Mouse (Mus musculus) mature B cell (primary cell): ENCODE results near the gene Thrap3.

Experiments used
- in situ Hi-C: fragments of 300-500 bp; cut with MboI; formaldehyde crosslinking; loops from 2 replicates; pipeline ENCODE4 v1.14.3; 2019

Thrap3 gene

DNA sequence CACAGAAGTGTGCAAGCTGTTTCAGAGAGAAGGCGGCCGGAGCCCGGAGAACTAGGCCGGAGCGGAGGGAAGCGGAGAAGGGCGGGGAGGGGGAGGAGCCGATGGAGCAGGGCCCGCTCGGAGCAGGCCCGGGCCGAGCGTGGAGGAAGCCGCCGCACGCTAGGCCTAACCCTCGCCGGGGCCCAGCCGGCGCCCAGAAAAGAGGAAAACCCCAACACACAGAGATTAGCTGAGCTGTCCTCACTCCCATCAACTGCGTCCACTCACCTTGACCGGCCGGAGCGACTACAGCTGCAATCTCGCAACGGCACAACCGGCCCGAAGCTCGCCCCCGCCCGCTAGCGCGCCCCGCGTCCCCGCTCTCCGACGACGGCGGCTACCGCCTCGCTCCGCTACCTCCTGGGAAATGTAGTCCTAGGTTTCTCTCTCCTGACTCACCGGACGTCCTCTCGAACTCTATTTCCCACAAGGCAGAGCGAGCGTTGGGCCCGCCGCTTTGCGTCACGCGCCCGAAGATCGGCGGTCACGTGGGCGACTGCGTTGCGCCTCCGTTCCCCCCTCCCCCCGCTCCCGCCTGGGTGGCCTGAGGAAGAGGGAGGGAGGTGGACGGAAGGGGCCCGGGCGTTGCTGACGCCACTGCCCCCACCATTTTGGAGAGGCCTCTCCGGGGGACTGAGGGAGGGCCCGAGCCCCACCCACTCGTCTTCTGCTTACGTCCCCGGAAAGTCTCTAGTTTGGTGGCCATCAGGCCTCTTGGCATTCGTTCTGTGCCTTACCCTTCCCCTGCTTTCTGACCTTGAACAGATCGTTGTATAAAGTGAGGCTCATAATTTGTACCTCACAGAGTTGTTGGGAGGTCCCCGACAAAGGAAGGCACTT is at the start of gene Thrap3:
TSS of gene Thrap3 (minus strand) at position 458 of the 879 bp plus-strand sequence.
- in situ Hi-C loops, result no loop called here

DNA sequence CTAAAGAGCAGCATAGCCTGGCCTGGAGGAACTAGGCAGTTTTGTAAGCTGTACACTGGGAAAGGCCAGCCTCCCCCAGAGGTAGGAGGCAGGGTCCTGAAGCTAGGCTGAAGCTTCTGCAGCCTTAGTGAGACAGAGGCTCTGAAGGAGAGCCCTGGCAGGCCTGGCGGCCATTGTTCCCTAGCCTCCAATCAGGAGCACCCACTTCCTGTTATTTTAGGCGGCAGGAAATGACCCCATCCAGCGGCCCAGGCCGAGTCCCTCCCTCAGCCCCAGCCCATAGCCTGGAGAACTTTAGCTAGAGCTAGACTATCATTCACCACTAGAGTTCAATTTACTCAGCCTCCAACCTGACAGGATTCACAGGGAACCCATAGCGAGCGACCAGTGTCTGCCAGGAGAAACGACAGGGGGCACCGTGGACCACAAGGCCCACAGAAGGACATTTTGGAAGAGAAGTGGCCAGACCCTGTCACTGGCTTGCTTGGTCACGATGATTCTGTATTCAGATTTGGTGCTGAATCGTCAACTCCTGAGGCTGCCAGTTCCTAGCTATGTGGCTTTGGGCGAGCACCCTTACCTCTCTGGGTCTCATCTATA is 49.2 kb upstream of the Thrap3 start:
- in situ Hi-C loops, result no loop called here

DNA sequence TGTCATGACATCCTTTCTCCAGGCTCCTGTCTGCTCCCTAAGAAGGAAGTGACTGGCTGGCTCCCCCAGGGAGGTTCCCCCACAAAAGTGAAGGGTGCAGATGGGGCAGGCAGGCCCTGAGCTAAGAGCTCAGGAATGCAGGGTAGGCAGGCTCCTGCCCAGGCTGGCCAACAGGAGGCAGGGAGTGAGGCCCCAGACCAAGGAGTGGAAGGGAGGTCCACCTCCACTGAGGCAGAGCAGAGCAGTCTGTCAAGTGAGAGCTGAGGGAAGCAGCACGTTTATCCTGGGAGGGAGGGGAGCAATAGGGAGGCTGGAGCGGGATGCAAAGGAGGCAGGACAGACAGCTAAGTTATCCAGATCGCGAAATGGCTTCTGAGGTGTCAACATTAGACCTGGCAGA is 48.1 kb upstream of the Thrap3 start:
- in situ Hi-C loops, result no loop called here

DNA sequence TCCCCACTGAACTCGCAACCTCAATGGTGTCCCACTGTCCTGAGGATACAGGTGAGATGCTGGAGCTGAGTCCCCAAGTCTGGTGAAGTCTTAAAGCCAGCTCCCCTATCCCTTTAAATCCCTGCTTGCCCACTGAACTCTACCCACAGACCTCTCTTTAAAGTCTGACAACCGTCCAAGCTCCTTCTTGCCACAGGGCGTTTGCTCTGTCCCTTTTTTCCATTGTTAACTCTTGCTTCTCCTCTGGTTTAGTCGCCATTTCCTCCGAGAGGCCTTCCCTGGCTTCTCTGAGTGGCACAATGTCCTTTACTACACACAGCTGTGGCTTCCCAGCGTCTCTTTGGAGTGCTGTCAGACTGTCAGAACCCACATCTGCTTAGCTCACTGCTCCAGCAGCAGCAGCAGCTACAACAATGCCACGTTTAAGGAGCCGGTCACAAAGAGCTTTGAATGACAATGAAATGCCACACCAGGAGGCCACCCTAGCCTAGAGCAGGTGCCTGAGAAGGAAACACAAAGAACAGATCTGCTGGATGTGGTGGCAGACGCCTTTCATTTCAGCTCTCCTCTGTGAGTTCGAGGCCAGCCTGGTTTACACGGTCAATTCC is 45.8 kb upstream of the Thrap3 start:
- in situ Hi-C loops, result no loop called here

DNA sequence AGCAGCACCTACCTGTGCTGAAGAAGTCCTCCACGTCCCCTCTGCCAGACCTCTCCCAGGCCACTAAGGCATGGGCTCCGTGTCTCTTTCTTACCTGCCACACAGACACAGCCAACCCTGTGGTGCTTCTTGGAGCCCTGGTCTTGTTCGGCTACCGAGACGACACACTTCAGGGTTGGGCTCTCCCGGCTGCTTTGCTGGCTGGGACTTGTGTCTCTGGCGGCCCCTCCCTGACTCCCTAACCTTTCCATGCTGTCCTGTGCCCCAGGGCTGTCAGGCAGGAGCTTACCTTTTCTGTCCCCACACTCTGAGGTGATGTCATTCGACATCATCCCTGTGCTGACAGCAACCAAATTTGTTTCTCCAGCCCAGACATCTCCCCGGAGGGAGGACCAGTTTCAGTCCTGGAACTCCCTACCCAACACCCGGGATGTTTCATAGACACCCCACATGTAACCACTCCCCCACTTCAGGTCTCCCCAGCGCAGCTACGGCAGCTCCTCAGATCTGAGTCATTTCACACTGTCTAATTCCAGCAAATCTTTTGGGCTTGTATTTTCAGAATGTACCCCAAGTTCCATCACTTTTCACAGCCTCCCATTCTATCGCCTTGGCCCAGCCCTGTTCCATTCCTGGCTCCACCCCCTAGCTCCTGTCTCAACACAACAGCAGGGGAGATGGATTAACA is 43.8 kb upstream of the Thrap3 start:
- in situ Hi-C loops, result no loop called here

DNA sequence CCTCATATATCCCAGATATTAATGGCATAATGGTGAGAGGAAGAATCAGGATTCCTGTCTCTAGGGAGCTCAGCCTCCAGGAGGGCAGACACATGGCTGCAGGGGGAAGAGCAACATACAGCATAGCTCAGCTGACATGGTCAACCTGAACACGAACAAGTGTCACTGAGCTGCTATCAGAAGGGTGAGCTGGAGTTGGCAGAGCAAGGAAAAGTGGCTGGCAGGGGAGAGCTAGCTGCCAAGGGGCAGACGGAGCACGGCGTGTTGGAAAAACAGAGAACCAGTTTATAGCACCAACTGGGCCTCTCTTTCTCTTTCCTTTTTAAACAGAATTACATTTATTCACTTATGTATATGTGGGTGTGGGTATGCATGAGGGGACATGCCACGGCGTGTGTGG is 40.0 kb upstream of the Thrap3 start:
- in situ Hi-C loops, result no loop called here

DNA sequence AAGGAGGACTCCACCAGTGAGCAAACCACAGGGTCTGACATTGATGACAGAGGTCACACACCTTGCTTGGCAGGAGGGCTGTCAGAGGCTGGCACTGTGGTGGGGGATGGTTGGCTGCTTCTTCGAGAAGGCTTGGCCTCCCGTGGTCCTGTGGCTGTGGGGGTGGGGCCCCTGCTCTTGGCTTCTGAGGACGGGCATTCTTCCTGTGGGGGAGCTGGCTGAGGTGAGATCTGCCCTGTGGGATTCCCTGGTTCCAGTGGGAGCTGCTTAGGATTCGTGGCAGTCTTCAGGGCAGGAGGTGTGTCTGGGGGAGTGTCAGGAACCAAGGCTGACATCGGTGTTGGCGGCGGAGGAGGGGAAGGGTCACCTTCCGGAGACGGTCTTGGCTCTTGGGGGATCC is 39.4 kb upstream of the Thrap3 start:
- in situ Hi-C loops, result no loop called here

DNA sequence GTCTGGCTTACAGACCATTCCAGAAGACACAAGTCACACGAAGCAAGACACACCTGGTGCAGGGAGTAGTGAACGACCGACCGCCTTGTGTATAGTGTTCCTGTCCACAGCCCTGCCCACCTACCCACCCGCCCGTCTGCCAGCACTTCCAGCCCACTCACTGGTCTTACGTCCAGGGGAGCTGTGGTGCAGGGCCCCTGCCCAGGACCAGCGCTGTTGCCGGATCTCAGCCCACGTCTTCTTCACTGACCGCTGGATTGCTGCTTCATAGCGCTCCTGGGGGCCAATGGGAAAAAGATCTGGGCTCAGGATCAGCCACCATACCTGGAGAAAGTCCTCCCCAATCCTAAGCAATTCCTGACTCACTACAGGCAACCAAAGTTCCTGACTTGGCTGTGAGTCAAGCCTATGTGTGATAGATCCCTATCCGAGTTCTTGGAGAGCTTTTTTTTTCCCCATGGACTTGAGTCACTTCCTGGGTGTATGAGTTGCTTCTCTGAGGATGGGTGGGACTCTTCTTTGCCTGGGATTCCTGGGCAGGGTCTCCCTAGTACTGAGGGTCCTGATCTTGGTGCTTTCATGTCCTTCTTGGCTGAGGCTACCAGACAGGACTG is 37.4 kb upstream of the Thrap3 start:
- in situ Hi-C loops, result no loop called here

DNA sequence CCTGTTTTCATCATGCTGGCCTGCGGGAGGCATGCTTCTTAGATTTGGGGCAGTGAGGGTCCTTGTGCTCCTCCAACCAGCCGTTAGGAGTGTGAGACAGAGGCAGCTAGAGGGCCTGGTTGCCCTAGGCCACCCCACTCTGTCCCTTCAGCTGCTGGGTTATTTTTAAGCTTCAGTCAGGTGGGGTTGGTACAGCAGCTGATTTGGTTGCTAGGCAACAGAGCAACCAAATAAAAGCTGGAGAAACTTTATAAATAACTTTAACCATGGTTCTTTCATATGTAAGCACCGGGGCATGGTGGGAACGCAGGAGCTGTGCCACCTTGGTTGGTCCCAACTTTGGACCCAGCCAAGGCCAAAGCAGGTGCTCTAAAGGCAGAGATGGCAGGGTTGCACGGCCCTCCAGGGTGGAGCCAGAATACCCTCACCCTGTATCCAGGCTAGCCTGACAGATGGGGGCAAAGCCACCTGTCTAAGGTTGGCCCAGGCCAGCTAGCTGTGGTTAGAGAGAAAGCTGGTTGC is 35.2 kb upstream of the Thrap3 start:
- in situ Hi-C loops, result no loop called here

DNA sequence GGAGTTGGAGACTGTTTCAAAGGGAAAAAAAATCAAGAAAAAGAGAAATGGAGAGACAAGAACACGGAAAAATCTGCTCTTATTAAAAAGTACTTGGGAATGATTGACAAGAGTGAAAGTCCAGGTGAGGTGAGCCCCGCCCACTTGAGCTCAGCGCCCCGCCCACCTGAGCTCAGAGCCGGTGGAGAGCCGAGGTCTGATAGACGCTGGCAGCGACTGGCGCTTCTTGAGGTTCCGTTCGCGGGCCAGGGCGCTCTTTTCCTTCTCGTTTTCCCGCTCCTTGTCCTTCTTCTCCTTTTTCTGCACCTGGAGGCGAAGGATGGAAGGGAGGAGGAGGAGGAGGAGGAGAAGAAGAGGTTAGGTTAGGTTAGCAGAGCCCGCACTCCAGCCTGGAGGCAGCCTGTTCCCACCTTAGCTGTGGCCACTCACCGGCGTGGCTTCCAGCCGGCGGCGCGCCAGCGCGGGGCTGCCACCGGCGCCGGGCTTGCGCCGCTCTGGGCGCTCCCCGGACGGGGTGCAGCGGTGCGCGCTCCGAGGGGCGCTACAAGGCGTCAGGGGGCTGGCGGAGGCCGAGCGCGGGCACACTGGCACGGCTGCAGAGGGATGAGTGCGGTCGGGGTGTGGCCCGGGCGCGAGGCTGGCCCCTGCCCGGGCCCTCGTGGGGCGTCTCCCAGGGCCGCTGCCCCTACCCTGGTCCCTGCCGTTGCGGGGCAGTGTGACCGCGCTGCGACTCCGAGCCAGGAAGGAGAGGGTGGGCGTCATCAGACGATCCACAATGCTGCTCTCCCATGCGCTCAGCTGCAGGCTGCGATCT is 34.1 kb upstream of the Thrap3 start:
- in situ Hi-C loops, result no loop called here

DNA sequence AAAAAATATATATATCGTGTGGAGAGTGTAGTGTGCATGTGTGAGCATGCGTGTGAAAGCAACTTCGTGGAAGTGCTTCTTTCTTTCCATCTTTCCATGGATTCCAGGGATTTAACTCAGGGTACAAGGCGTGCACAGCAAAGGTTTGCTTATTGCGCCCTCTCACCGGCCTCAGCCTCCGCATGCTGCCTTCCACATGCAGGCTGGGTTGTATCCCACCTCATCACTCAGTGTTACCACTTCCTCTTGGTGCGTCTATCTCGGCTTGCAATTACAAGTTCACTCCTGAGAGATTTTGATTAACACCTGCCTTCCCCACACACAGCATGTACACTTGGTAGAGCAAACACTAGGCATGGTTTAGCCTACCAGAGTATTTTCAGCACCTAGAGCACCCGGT is 32.6 kb upstream of the Thrap3 start:
- in situ Hi-C loops, result no loop called here

DNA sequence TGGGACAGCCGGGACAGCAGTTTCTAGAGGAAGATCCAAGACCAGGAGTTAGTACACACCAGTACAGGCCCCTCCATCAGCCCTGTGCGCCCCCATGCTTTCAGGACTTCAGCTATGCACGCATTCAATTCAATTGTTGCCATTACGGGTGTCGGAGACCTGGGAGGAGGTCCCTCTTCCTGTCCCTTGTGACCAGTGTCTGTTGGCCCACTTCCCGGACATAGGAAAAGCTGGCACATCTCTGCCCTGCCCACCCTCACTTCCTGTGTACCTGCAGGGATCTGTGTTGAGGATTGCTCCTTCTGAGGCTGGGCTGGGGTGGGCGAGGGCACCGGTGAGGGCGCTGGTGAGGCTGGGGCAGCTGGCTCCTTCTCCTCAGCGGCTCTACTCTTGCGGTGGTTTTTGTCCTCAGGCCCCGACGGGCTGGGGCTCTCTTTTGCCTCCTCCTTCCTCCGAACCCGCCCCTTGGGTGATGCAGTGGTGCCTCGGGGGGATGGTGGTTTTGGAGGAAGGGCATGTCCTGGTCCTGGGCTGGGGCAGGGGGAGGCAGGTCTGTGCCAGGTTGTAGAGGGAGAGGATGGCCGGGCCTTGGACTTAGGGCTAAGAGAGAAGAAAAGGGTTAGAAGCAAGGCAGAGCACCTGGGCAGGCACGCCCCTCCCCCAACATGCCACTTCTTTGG is 32.1 kb upstream of the Thrap3 start:
- in situ Hi-C loops, result no loop called here

DNA sequence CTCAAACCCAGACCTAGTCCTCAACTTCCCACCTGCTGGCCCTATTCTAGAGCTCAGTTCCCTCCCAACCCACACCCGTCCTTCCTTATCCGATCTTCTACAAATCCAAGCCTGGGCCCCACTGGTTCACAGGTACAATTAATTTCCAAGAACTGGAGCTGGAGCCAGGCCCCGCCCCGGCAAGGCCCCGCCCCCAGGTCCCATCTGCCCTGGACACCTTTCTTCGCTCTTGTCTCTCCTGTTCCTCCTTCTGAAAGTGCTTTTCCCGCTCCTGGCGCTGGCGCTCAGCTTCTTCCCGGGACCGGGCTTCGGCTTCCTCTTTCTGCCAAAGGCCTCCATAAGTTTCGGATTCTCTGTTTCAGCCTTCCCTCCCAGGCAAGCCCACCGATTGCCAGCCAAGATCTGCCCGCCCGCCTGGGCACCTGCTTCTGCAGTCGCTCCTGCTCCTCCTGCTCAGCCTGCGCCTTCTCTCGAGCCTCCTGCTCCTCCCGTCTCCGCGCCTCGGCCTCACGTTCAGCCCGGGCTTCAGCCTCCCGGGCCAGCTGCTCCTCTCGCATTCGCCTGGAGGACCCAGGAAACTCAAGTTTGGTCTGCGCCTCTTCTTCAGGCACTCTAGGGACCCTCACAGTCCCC is 31.2 kb upstream of the Thrap3 start:
- in situ Hi-C loops, result no loop called here

DNA sequence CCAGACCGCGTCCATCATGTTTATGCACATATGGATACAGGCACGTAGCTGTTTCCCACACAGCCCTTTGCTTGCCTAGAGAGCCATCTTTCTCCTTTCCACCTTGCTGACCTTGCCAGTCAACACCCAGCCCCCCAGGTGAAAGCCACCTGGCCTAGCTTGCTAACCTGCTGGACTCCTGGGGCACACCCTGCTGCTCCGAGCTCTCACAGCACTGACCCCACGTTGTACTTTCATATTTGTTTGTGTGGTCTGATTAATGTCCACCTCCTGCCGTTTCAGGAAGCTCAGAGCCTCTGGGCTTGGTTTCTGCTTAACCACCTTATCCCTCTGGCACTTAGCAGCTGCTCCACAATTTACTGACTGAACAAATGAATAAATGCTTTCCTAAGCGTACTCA is 27.3 kb upstream of the Thrap3 start:
- in situ Hi-C loops, result loop anchor here (5.0 to 10.0 kb wide), 2 partner anchors 32 to 75 kb away; partner anchors contain the start of gene Trappc3

DNA sequence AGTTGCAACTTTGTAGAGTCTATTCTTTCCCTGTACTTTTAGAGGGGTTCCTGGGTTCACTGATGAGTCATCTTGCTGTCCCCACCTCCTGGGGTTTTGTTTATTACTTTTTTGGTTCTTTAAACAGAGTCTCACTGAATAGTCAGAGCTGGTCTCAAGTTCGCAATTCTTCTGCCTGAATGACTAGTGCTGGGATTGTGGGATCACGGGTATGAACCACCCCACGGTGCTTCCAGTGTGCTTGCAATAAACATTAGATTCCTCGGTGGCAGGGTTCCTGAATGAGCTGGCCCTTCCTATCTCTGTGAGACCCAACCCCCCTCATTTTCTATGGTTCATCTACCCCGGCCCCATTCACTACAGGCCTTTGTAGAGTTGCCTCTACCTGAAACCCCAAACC is 25.6 kb upstream of the Thrap3 start:
- in situ Hi-C loops, result loop anchor here (5.0 to 10.0 kb wide), 2 partner anchors 34 to 77 kb away; partner anchors contain the start of gene Trappc3

DNA sequence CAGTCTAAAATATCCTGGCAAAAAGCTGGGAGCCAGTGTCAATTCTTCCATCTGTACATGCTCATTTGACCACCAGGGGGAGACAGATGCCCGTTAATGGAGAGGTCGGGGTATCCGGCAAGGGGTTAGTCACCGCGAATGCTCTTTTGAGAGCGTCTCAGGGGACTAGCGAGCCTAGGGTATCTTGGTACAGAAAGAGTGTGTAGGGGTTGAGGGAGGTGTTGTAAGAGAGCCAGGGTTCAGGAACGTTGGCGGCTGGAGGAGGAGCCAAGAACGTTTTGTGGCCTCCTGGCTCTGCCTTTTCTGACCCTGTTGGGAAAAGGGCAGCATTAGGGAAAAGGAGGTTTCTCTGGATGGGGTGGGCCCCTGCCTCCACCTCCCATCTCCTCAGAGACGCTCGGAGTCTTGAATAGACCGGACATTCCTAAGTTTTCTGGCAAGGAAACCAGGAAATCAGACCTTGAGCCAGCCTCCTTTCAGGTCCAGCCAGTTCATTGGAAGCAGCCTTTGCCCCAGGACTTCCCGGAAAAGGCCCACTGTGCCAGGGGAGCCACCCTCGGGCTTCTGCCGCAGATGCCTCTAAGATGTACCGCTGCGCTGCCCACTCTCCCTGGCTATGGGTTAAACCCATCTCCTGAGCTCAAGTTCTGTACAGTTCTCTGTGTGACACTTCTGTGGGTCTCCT is 24.7 kb upstream of the Thrap3 start:
- in situ Hi-C loops, result loop anchor here (5.0 to 10.0 kb wide), 2 partner anchors 35 to 78 kb away; partner anchors contain the start of gene Trappc3

DNA sequence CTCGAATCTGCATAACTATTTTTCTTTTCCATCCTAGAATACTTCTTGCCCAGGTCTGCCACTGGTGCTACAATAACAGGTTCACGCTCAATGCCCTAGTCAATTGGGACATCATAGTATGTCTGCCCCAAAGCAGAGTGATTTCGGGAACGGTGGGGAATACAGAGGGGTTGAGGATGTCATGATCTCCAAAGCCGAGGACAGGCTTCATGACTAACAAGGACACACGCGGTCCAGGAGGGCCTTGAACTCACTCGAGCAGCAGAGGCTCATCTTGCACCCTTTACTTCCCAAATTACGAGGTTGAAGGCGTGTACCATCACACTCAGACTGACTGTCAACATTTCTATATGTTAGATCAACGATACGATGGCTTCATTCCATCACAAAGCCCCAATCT is 24.1 kb upstream of the Thrap3 start:
- in situ Hi-C loops, result loop anchor here (5.0 to 10.0 kb wide), 2 partner anchors 36 to 78 kb away; partner anchors contain the start of gene Trappc3

DNA sequence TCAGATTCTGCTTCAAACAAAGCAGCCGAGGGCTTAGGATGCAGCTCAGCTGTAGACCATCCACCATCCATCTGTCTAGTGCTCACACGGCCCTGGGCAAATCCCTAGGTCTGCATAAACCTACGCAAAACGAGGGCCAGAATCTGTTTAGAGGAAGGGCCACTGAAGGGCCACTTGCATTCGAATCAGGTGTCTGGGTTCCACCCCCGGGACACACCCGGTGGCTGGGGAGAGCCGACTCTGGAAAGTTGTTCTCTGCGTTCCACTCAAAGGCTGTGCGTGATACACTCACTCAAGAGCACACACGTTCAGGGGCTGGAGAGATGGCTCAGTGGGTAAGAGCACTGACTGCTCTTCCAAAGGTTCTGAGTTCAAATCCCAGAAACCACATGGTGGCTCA is 20.1 kb upstream of the Thrap3 start:
- in situ Hi-C loops, result loop anchor here (10.0 kb wide), 1 partner anchor 82 kb away; no protein-coding TSS in a partner anchor

DNA sequence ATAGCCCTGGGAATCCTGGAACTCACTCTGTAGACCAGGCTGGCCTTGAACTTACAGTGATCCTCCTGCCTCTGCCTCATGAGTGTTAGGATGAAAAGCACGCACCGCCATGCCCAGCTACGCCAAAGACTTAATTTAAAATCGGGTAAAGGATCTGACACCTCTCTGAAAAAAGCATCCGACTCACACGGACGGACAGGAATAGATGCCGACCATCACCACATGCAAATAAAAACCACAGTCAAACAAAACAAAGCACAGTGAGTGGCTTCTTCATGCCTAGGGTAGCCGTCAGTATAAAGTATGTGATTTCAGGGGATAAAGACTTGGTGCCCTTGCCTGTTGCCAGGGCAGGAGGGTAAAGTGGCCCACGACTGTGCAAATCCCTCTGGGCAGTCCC is 17.5 kb upstream of the Thrap3 start:
- in situ Hi-C loops, result loop anchor here (10.0 kb wide), 1 partner anchor 85 kb away; no protein-coding TSS in a partner anchor
